Mouse (Mus musculus) lung, embryonic 16.5 days (tissue): ENCODE results near the gene Catsper2. TPM values are rescaled to one million over a fixed set of nuclear protein-coding genes. Genes with fewer than 3 reads are reported as not detected.

Source experiments
- ATAC-seq: fragments of 200-750 bp; cut with Nextera tagmentation; 2 replicates; pipeline ENCODE4 v1.8.0; 2017; ENCODE audit warnings: low read depth, mild to moderate bottlenecking, moderate library complexity
- H3K27ac ChIP-seq: fragments of 300-500 bp; sonication (generic); 2 replicates; pipeline ENCODE4 v1.5.1; 2014; ENCODE audit warnings: mild to moderate bottlenecking, control low read depth, low read length
- H3K27me3 ChIP-seq: fragments of 300-500 bp; sonication (generic); 2 replicates; pipeline ENCODE4 v1.6.1; 2014; ENCODE audit warnings: low read depth, low read length, mixed read lengths; ENCODE audit not compliant: control insufficient read depth, insufficient read depth
- H3K36me3 ChIP-seq: fragments of 300-500 bp; sonication (generic); 2 replicates; pipeline ENCODE4 v1.6.1; 2014; ENCODE audit warnings: low read length; ENCODE audit not compliant: control insufficient read depth, insufficient read depth
- H3K4me1 ChIP-seq: fragments of 300-500 bp; sonication (generic); replicated peaks from 2 replicates; pipeline ENCODE4 v1.6.1; 2014; ENCODE audit warnings: low read length, mixed read lengths; ENCODE audit not compliant: control insufficient read depth, insufficient read depth
- H3K4me2 ChIP-seq: fragments of 300-500 bp; sonication (generic); 2 replicates; pipeline ENCODE4 v1.6.1; 2014; ENCODE audit warnings: low read depth, low read length, control low read depth
- H3K4me3 ChIP-seq: fragments of 300-500 bp; sonication (generic); 2 replicates; pipeline ENCODE4 v1.5.1; 2014; ENCODE audit warnings: mild to moderate bottlenecking, low read length, control low read depth
- H3K9ac ChIP-seq: fragments of 300-500 bp; sonication (generic); 2 replicates; pipeline ENCODE4 v1.6.1; 2014; ENCODE audit warnings: low read length, control low read depth
- H3K9me3 ChIP-seq: fragments of 300-500 bp; sonication (generic); 2 replicates; pipeline ENCODE4 v1.6.1; 2016; ENCODE audit warnings: low read length; ENCODE audit not compliant: control insufficient read depth
- WGBS: fragments of 180-500 bp; shearing (Covaris S2); extraction: QIAGEN DNeasy Blood & Tissue Kit; methylation state at CpG from one replicate; pipeline ENCODE4 v1.1.7; 2014; 5-methylcytosine and 5-hydroxymethylcytosine counted together
- polyA plus RNA-seq: library from polyadenylated mRNA; unstranded; fragments of >200 nt; fragmentation: Nextera tagmentation; extraction: Ambion mirVana; gene quantifications from 2 replicates; pipeline ENCODE4 v1.2.1, GENCODE M21; 2015

Gene Catsper2
- polyA plus RNA-seq, 1 experiment from 2014 or later, result 1.9 TPM

GRCm38 (mm10) chr2:121441800-121442199 is 28.2 kb upstream of the Catsper2 start:
- Histone ChIP-seq H3K4me2 (peak overlapping the region; percentile 90), H3K27me3 (peaks cover 3% of the 10 kb centered on the region; the same call in 1 of the 2 replicates), H3K4me1 (peaks cover 15% of the 10 kb centered on the region), H3K9ac (peak overlapping the region; percentile 60), H3K36me3 (peaks cover 14% of the 10 kb centered on the region), H3K9me3 (no peaks in the 10 kb centered on the region), H3K27ac (no peak overlapping the region), H3K4me3 (peak overlapping the region; percentile 59)
- WGBS, result 7% methylated on average over 11 of the region's 11 CpGs
- peak; percentile 16; the same call in 1 of the 2 replicates for ATAC-seq

DNA sequence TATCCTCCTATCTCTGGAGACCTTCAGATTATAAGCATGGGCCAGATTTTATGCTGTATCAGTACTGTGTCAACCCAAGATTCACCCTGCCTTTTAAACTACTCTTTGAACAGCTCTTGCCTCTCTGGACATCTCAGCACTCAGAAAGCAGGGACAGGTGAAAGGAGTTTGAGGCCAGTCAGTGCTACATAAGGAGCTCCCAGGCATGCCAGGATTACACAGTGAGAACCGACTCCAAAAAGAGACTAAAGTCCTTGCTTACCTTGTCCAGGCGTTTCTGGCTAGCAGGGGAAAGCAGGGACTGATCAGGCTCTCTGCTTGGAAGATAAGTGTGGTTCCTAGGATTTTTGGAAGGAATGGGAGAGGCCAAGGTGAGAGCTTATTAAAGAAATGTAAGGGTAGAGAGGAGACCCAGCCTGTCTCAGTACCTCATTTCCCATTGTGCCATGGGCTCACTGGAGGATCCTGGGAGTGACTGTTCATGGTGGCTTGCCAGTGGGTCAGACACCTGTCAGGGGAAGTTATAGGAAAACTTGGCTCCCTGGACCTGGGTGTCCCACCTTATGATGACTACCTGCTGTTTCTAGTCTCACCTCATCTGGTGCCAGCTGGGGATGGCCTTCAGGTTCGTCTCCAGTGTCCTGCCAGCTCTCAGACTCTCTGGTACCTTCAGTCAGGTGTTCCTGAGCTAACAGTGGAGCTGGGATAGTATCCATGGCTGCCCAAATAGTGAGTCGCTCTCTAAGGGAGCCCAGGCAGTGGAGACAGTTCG is 27.4 kb upstream of the Catsper2 start:
- Histone ChIP-seq H3K4me2 (no peak overlapping the region), H3K4me1 (peaks cover 15% of the 10 kb centered on the region), H3K4me3 (no peak overlapping the region), H3K27me3 (peaks cover 3% of the 10 kb centered on the region; the same call in 1 of the 2 replicates), H3K9ac (no peak overlapping the region), H3K36me3 (peaks cover 16% of the 10 kb centered on the region), H3K27ac (no peak overlapping the region), H3K9me3 (no peaks in the 10 kb centered on the region)
- WGBS, result 51% methylated on average over 5 of the region's 5 CpGs
- no peak for ATAC-seq

GRCm38 (mm10) chr2:121439746-121440145 is 26.2 kb upstream of the Catsper2 start:
- Histone ChIP-seq H3K9ac (no peak overlapping the region), H3K4me3 (no peak overlapping the region), H3K9me3 (no peaks in the 10 kb centered on the region), H3K27me3 (peaks cover 3% of the 10 kb centered on the region; the same call in 1 of the 2 replicates), H3K4me1 (peaks cover 15% of the 10 kb centered on the region), H3K36me3 (peaks cover 27% of the 10 kb centered on the region), H3K4me2 (no peak overlapping the region), H3K27ac (no peak overlapping the region)
- ATAC-seq, result no peak
- WGBS, result 59% methylated on average over 4 of the region's 4 CpGs

DNA sequence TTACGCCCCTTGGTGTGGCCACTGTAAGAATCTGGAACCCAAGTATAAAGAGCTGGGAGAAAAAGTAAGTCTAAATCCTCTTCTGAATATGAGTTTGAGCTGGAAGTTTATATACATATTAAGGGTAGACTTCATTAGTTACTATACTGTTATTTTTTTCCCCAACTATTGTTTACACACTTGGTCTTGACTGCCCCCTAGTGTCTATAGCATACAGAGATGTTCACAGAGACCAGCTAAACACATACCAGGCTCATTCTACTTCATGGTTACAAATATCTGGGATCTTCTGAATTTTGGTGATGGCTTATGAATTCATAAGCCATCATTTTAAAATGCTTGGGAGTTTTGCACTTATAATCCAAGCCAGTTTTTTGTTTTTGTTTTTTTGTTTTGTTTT is 21.3 kb upstream of the Catsper2 start:
- no peak overlapping the region for H3K9ac ChIP-seq
- peaks cover 63% of the 10 kb centered on the region for H3K36me3 ChIP-seq
- H3K4me2 ChIP-seq, result no peak overlapping the region
- no peak overlapping the region for H3K4me3 ChIP-seq
- H3K27me3 ChIP-seq, result no peaks in the 10 kb centered on the region
- no peaks in the 10 kb centered on the region for H3K9me3 ChIP-seq
- WGBS, result 89% methylated on average over 1 of the region's 1 CpGs
- no peak for ATAC-seq
- no peaks in the 10 kb centered on the region for H3K4me1 ChIP-seq
- no peak overlapping the region for H3K27ac ChIP-seq

DNA sequence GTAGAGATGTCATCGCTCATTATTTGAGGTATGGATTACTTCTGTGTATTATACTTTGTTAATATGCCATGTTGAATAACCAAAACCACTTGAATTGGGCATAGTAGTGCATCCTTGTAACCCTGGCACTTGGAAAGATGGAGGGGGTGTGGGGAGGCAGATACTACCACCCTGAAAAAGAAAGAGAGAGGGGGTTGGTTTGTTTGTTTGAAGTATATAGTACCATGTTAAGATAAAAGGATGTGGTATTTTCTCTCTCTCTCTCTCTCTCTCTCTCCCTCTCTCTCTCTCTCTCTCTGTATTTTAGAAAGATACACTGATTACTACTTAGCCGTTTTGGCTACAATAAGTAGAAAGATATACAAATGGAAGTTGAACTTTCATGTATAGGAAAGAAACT is 12.3 kb upstream of the Catsper2 start:
- Histone ChIP-seq H3K27ac (no peak overlapping the region), H3K27me3 (no peaks in the 10 kb centered on the region), H3K9ac (no peak overlapping the region), H3K4me1 (no peaks in the 10 kb centered on the region), H3K4me2 (no peak overlapping the region), H3K36me3 (peaks cover 51% of the 10 kb centered on the region), H3K4me3 (no peak overlapping the region), H3K9me3 (no peaks in the 10 kb centered on the region)
- ATAC-seq, result no peak
- 89% methylated on average over 2 of the region's 2 CpGs for WGBS

- Histone ChIP-seq H3K4me1 (peaks cover 2% of the 10 kb centered on the region; the same call in 1 of the 2 replicates), H3K4me2 (no peak overlapping the region), H3K9ac (no peak overlapping the region), H3K36me3 (peaks cover 37% of the 10 kb centered on the region), H3K9me3 (no peaks in the 10 kb centered on the region), H3K27ac (no peak overlapping the region), H3K4me3 (no peak overlapping the region), H3K27me3 (no peaks in the 10 kb centered on the region)
- no peak for ATAC-seq
- WGBS, result 88% methylated on average over 2 of the region's 2 CpGs
These were observed 9.6 kb upstream of the Catsper2 start for GRCm38 (mm10) chr2:121423166-121423565.

GRCm38 (mm10) chr2:121418476-121418875 is 4.9 kb upstream of the Catsper2 start:
- no peak overlapping the region for H3K9ac ChIP-seq
- peaks cover 22% of the 10 kb centered on the region for H3K36me3 ChIP-seq
- peaks cover 16% of the 10 kb centered on the region for H3K4me1 ChIP-seq
- H3K27ac ChIP-seq, result no peak overlapping the region
- H3K27me3 ChIP-seq, result no peaks in the 10 kb centered on the region
- ATAC-seq, result no peak
- H3K4me2 ChIP-seq, result no peak overlapping the region
- H3K9me3 ChIP-seq, result no peaks in the 10 kb centered on the region
- 81% methylated on average over 3 of the region's 3 CpGs for WGBS
- H3K4me3 ChIP-seq, result no peak overlapping the region

- 83% methylated on average over 6 of the region's 6 CpGs for WGBS
- Histone ChIP-seq H3K27me3 (no peaks in the 10 kb centered on the region), H3K9me3 (no peaks in the 10 kb centered on the region), H3K27ac (no peak overlapping the region), H3K4me1 (peaks cover 19% of the 10 kb centered on the region), H3K4me3 (no peak overlapping the region), H3K36me3 (peaks cover 11% of the 10 kb centered on the region), H3K4me2 (no peak overlapping the region; the same call in 1 of the 2 replicates), H3K9ac (no peak overlapping the region)
- no peak for ATAC-seq
These were observed 2.8 kb upstream of the Catsper2 start for GRCm38 (mm10) chr2:121416356-121416755.

DNA sequence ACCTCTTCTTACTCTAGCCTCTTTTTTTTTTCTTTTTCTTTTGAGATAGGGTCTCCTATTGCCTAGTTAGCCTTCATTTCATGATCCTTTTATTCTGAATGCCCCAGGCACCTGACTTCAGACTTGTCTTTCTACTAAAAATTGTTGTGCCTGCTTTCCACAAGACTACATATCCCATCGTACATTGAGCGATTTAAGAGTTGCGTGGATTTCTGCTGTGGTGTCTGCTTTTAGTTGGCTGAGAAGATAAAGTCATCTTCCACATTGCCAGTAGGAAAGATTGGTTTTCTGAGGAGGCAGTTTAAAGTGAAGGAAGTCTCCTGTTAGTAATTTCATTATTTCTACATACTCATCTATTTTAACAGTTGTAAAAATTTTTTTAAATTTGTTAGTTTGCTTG is 2.0 kb upstream of the Catsper2 start:
- no peaks in the 10 kb centered on the region for H3K9me3 ChIP-seq
- no peak overlapping the region for H3K27ac ChIP-seq
- peak overlapping the region; percentile 63 for H3K9ac ChIP-seq
- H3K4me2 ChIP-seq, result peak overlapping the region; percentile 70
- 61% methylated on average over 3 of the region's 3 CpGs for WGBS
- peaks cover 19% of the 10 kb centered on the region for H3K4me1 ChIP-seq
- peak overlapping the region; percentile 84 for H3K4me3 ChIP-seq
- peaks cover 6% of the 10 kb centered on the region for H3K36me3 ChIP-seq
- no peak for ATAC-seq
- H3K27me3 ChIP-seq, result no peaks in the 10 kb centered on the region
